Mouse (Mus musculus): ENCODE measurements at regions not wholly inside any gene's neighbourhood (a gene's known extent, or its start where the extent isn't known, plus 50 kb on each side); places are given as distances from the start of the nearest gene placed in this dataset.

GRCm38 (mm10) chr7:136083571-136084342, 367.6 kb upstream of the Mki67 start:
- DNase-seq (ENCODE audit: low read depth, low spot score): no peak

- DNase-seq (ENCODE audit: low read depth, low spot score): no peak
Observed at GRCm38 (mm10) chr7:136088785-136089184, 372.6 kb upstream of the Mki67 start.

DNA sequence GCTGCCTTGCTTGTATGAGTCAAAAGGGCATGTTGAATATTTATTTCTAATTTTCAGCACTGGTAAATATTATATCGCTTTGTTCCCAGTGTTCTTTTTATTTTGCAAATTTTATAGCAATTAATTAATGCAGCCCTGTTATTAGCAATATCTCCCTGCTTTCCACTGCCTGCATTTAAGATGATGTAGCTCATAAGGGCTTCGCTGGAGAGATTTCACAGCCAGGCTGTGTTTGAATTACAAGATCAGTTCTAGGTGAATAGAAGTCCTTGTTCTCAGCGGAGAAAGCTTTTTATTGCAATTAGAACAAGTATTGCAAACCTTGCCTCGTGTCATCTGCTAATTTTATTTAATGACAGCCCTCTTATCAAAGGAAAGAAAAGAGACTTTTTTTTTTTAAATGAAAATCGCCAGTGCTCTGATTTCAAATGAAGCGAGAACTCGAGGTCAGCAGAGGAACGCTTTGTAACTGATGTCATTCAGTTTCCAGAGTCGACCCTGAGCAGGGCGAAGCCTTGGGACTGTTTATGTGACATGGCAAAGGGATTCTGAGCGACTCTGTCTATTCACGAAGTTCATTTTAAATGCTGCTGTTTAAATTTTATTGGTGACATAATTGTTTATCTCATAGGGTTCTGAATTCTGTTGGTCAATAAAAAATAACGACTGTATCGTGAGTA, 378.7 kb upstream of the Mki67 start:
- DNase-seq (ENCODE audit: low read depth, low spot score): no peak

DNA sequence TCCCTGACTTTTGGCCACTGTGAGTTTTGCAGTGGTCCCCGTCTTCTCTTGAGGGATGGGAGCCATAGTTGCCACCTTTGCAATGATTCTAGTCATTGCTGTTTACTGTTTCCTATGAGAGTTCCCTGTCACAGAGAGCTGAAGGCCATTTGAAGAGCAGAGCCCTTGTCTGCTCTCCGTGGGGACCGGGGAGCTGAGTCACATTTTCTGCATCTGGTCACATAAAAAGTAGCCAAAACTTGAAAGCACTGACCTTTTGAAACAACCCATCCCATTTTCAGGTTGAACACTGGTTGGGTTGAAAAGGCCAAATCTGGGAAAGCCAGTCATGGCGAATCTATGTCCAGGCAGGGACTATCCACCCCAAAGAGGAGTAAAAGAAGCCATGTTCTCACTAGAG, 387.9 kb upstream of the Mki67 start:
- no peak for DNase-seq (ENCODE audit: low read depth, low spot score)

- no peak for DNase-seq (ENCODE audit: low read depth, low spot score)
Observed at GRCm38 (mm10) chr7:136112163-136112562, 396.0 kb upstream of the Mki67 start.

- DNase-seq (ENCODE audit: low read depth, low spot score): no peak
Observed at GRCm38 (mm10) chr7:136120930-136121329, 404.8 kb upstream of the Mki67 start.

DNA sequence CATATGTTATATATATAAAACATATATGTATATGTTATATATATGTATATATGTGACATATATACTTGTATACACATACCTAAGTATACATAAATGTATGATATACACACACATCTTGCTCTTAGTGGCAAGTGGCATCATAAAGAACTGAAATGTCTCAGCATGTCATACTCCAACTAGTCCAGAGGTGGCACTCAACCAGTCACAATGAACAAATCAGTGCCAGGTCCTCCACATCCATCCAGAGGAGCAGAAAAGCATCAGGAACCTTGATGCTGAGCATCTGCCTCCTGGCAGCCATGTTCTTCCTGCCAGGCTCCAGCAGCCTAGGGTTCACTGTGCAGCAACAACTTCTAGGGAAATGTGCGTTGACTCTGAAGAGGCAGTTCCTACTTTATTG, 405.2 kb upstream of the Mki67 start:
- DNase-seq (ENCODE audit: low read depth, low spot score): no peak

DNA sequence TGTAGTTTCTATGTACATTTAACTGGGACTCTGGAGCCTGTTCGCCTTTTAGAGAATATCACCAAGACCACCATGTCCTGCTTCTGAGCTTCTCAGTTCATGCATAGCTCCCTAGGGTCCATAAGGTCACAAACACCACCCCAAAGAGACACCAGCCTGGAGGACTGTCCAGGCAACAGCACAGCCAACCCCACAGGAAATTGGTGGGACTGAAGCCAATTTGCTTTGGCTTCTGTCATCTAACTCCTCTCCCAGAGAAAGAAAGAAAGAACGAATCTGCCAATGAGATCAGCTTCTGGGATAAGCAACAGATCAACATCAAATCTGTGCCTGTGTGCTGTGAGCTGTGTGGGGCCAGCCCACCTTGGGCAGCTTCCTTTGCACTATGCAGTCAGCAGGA, 408.6 kb upstream of the Mki67 start:
- DNase-seq (ENCODE audit: low read depth, low spot score): no peak

DNA sequence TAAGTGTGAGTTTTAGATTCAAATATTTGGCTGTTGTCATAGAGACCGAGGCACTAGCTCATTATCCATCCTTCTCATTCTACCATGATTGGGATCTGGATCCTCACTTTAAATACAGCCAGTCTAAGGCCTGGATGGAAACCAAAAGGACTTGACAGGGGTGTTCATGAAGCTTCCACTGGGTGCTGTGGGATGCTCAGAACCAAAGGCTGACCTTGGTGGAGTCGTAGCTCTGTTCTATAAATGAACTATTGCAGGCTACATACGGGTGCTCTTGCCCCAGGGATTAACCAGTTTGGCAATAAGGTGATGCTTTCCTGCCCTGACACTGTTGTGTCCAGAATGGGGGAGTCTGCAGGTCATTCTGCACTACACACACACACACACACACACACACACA, 410.2 kb upstream of the Mki67 start:
- no peak for DNase-seq (ENCODE audit: low read depth, low spot score)

GRCm38 (mm10) chr7:136127576-136127975, 411.4 kb upstream of the Mki67 start:
- DNase-seq (ENCODE audit: low read depth, low spot score): no peak

DNA sequence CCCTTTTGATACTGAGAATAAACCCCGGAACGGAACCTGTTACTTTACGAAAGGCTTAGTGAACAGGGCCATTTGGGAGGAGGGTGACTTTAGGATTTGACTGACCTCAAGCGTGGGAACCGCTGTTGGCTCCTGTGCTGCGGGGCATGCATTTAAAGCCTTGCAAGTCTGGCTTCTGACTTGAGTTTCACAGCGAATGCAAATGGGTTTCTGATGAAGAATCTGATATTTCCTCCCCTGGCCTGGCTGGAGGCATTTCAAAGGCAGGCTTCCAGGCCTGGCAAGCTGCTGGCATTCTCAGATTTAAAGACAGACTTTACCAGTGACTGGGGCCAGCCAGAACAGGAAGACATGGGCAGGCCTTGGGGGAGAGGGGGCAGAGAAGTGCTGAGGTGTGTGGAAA, 413.6 kb upstream of the Mki67 start:
- no peak for DNase-seq (ENCODE audit: low read depth, low spot score)

DNA sequence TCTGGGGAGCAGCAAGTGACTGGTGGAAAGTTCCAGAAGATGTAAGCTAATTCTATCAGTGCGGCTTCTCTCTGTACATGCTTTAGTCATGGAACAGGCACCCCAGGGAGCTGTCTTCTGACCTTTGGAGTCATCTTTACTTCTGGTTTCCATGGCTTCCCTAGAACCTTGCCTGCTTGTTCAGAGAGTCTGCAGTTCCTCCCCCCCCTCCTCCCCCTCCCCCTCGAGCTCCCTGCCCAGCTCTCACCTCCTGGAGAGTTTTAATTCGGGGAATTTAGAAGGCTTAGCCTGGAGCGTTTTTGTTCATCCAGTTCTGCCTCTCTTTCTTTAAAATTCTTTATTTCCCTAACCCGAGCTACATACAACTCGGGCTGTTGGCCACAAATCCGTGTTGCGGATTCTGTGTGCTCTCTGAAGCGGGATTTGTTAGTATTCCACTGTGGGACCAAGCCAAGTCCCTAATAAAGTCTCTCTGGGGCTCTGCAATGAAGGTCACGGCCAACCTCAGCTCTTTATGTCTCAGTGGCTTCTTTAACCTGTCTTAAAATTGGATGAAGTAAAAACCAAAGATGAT, 414.6 kb upstream of the Mki67 start:
- no peak for DNase-seq (ENCODE audit: low read depth, low spot score)

- DNase-seq (ENCODE audit: low read depth, low spot score): no peak
Observed at GRCm38 (mm10) chr7:136132976-136133375, 416.8 kb upstream of the Mki67 start.

DNA sequence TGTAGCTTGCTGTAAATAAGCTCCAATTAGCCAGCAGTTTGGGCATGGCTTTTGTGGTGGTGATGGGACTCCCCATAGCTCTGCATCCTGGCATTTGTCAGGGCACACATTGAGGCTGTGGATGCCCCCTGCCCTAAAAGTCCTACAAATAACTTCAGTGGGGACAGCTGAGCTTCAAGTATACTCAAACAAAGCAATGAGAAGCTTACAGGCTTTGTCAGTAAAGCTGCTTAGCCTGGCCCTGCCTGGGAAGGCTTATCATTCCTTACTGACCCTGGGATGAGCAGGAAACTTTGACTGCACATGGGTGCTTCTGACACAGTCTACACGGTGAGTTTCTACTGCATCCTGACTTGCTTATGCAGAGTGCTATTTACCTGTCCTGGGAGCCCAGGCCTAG, 420.5 kb upstream of the Mki67 start:
- DNase-seq (ENCODE audit: low read depth, low spot score): no peak

- no peak for DNase-seq (ENCODE audit: low read depth, low spot score)
Observed at GRCm38 (mm10) chr7:136137341-136137740, 421.2 kb upstream of the Mki67 start.

DNA sequence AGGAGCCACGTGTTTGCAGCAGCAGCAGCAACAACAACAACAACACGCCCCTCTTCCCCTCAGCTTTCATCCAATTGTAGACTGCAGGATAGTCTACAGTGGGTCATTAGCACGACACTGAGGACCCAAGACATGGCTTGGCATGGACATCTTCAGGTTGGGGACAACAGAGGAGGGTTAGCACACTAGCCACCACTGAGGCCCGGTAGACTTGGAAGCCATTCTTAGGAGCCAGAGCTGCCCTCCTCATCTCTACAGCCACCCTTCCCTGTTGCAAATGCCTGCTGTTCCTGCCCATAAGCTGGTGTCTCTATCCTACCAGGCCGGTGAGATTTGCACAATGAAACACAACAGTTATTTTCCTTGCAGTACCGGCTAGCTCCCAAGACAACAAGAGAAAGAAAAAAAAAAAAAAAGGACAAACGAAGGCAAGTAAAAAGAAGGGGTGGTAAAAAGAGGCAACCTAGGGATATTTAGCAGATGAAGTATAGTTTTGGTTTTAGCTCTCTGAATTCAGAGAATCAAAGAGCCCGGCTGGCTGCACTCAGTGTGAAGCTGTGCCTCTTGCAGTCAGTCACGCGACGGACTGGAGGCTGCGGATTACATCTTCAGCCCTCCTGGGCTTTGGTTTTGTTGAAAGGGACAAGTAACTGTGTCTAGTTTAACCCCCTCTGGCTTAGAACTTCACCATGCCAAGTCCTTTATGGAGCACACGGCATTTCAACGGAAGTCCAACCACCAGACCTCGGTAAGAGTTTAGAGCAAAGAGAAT, 421.9 kb upstream of the Mki67 start:
- DNase-seq (ENCODE audit: low read depth, low spot score): no peak

GRCm38 (mm10) chr7:136142832-136143231, 426.7 kb upstream of the Mki67 start:
- no peak for DNase-seq (ENCODE audit: low read depth, low spot score)

DNA sequence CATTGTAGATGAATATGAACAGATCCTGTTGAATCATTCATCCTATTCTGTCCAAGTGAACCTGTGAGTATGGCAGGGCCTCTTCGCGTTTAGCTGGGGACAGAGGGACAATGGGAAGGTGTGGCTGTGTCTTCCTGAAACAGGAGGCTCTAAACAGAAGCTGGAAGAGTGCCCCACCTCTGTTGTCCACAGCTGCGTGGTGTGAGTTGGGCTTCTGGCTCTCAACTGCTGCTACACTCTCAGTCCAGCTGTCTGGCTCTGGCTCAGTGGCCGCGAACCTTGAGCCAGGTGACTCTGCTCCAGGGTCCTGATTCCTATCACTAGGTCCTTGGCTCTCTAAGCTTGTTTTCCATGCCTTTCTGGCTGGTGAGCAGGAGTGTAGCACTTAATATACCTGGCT, 434.0 kb upstream of the Mki67 start:
- no peak for DNase-seq (ENCODE audit: low read depth, low spot score)

DNA sequence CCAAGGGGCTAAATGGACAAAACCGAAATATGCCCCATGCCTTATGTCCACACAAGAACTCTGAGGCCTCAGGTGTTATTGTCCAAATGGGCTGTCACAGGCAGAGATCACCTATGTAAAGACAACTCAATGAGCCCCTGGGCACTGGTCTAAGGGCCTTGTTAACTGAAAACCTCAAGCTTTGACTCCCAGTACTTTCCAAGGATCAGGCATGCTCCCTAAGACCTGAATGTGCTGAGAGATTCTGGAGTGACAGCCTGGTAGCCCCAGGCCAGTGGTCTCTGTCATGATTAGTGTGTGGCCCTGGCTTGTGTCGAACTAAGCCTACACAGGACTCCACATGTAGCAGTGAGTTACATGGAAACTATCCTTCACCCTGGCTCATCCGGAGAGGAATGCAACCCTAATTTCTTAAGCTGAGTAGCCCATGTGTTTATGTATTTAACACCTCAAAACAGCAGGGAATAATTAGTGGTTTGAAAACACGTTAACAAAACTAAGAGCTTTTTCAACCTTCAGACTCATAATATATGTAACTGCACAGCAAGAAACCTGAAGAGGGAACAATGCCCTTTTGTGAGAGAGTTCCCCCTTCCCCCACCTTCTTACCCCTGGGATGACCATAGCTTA, 435.3 kb upstream of the Mki67 start:
- DNase-seq (ENCODE audit: low read depth, low spot score): no peak

DNA sequence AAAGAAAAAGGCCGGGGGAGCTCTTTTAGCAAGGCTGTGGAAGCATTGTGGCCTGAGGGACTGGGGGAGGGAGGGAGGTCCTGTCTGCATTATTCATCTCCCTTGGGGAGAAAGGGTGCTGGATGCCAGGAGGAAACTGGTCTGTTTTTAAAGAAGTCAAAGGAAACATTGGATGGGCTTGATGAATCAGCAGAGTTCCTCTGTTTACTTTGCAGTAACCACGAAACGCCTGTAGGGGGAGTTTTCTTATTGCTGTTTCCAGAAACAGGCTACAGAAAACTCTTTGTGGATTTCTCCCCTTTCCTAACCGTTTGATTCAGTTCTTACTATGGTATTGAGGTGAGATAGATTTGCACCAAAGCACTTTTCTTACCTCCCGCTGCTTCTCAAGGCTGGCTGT, 436.3 kb upstream of the Mki67 start:
- DNase-seq (ENCODE audit: low read depth, low spot score): no peak

DNA sequence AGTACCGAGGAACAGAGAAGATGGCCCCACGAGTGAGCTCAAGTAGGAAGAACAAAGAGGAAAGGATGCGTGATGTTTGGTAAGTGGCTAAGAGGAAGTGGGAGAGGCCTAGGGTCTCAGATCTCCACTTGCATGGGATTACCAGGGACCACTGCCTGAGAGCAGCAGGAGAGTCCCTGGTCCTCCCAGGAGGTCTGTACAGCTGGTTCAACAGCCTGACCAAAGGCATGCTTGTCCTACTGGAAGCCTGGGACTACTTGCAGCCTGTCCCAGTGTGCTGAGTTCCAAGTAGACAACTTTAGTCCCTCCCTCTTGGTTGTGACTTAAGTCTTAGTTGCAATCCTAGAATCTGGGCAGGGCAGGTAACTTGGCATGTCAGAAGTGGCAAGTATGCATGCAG, 437.5 kb upstream of the Mki67 start:
- no peak for DNase-seq (ENCODE audit: low read depth, low spot score)

GRCm38 (mm10) chr7:136159136-136159535, 443.0 kb upstream of the Mki67 start:
- no peak for DNase-seq (ENCODE audit: low read depth, low spot score)
